Mouse (Mus musculus) urinary bladder, postnatal 36 days (tissue): ENCODE data around the gene Hoxb6.

Source experiments
- DNase-seq, 2 experiments: peaks; one replicate each; pipeline ENCODE4 v3.0.0; 2022; ENCODE audit warnings: low spot score in 2 of 2, mixed read lengths in 1 of 2

The Hoxb6 gene

DNA sequence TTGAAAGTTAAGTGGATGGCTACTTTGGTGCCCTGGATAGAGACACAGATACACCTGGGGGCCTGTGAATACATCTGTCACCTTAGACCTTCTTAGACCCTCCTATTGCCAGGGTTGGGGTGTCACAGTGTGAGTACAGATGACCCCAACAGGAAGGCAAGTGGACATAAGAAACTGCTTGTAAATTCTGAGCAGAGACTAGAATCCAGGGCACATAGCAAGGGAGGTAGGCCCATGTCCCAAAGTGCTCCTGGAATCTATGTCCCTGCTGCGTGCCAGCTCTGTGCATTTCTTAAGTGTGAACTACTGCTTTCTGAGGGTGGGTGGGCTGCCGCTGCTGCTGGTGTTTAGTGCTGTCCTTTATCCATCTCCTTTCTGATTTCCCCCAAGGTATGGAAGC, 58.5 kb downstream of the Hoxb6 start:
- no peak for DNase-seq
